Mouse (Mus musculus) stomach, embryonic 15.5 days (tissue): ENCODE data around the gene Lyst. TPM values are rescaled to one million over a fixed set of nuclear protein-coding genes. Genes with fewer than 3 reads are reported as not detected.

ENCODE experiments used
- ATAC-seq: fragments of 200-750 bp; cut with Nextera tagmentation; 2 replicates; pipeline ENCODE4 v1.8.0; 2017; ENCODE audit warnings: low read depth, moderate number of reproducible peaks, moderate TSS enrichment; ENCODE audit not compliant: insufficient read depth, low FRiP score
- H3K27ac ChIP-seq: fragments of 300-500 bp; sonication (generic); 2 replicates; pipeline ENCODE4 v1.5.1; 2015; ENCODE audit warnings: mild to moderate bottlenecking, inconsistent platforms
- H3K27me3 ChIP-seq: fragments of 300-500 bp; sonication (generic); replicated peaks from 2 replicates; pipeline ENCODE4 v1.6.1; 2015; ENCODE audit warnings: inconsistent platforms
- H3K36me3 ChIP-seq: fragments of 300-500 bp; sonication (generic); 2 replicates; pipeline ENCODE4 v1.6.1; 2015; ENCODE audit warnings: inconsistent platforms
- H3K4me1 ChIP-seq: fragments of 300-500 bp; sonication (generic); 2 replicates; pipeline ENCODE4 v1.6.1; 2015; ENCODE audit warnings: inconsistent platforms
- H3K4me2 ChIP-seq: fragments of 300-500 bp; sonication (generic); 2 replicates; pipeline ENCODE4 v1.6.1; 2015; ENCODE audit warnings: mild to moderate bottlenecking, inconsistent platforms
- H3K4me3 ChIP-seq: fragments of 300-500 bp; sonication (generic); replicated peaks from 2 replicates; pipeline ENCODE4 v1.5.1; 2015; ENCODE audit warnings: inconsistent platforms
- H3K9ac ChIP-seq: fragments of 300-500 bp; sonication (generic); 2 replicates; pipeline ENCODE4 v1.6.1; 2015; ENCODE audit warnings: inconsistent platforms
- H3K9me3 ChIP-seq: fragments of 300-500 bp; sonication (generic); 2 replicates; pipeline ENCODE4 v1.6.1; 2016; ENCODE audit warnings: inconsistent platforms
- WGBS: fragments of 180-500 bp; shearing (Covaris S2); methylation state at CpG from one replicate; pipeline ENCODE4 v1.1.7; 2015; 5-methylcytosine and 5-hydroxymethylcytosine counted together
- polyA plus RNA-seq: library from polyadenylated mRNA; unstranded; fragments of >200 nt; fragmentation: Nextera tagmentation; extraction: Ambion mirVana; gene quantifications from 2 replicates; pipeline ENCODE4 v1.2.1, GENCODE M21; 2015

The Lyst gene
- polyA plus RNA-seq, 1 experiment from 2014 or later = 6.6 TPM

DNA sequence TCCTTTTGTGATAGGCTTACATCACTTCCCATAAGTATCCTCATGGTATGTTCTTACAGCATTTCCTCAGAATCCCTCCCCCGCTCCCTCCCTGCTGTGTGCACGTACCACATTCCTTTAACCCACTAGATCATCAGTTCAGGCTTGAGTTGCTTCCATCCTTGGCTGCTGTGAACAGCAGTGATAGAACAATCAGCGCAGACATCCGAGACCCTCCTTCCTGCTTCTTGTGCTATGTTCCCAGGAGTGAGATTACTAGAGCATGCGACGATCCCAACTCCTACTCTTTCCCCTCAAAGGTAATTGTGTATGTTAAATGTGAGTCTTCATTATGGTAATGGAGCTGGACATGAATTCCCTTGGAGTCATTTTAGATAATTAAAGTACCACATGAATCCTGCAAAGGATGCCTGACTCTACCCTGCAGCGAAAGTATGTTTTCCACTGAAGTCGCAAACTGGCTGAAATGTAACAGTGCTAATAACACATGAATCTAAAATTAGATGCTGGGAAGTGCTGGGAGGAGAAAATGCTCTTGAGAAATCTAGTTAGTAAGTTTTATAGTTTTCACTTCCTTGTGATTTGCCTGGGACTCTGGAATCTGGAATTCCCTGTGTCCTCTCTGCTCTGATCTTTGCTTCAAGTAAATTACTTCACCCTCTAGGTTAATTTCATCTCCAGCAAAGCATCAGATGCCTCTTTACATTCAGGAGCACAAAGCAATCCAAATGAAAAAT is 13.6 kb upstream of the Lyst start:
- Histone ChIP-seq H3K4me3 (no peak overlapping the region), H3K27ac (no peak overlapping the region), H3K4me2 (no peak overlapping the region), H3K36me3 (no peaks in the 10 kb centered on the region), H3K27me3 (no peaks in the 10 kb centered on the region), H3K9me3 (no peaks in the 10 kb centered on the region), H3K9ac (no peak overlapping the region), H3K4me1 (0 out of 2 replicates have a peak, but pooled peaks cover 3% of the 10 kb centered on the region)
- 53% methylated on average over 8 of the region's 8 CpGs for WGBS
- peak; percentile 63; the same call in 1 of the 2 replicates for ATAC-seq

DNA sequence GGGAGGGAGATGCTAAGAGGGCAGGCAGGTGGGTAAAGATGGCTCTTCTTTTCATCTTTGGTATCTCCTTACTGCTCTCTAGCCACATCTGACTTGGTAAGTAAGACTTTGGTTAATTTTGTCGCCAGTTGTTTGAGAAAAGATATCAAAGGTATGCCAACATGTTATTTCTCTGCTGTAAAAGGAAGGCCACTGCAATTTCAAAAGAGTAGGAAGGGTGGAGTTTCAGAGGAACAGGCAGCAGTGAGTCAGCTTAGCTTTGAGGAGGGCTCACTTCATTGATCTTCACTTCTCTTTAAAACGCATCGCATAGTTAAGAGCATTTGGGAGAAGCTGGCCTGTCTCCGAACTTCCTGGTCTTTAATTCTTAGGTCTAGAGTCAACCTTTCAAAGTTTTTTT is 8.2 kb upstream of the Lyst start:
- WGBS = 67% methylated on average over 4 of the region's 4 CpGs
- no peak for ATAC-seq
- no peaks in the 10 kb centered on the region for H3K9me3 ChIP-seq
- H3K27me3 ChIP-seq = no peaks in the 10 kb centered on the region
- no peaks in the 10 kb centered on the region for H3K4me1 ChIP-seq
- no peak overlapping the region for H3K9ac ChIP-seq
- H3K36me3 ChIP-seq = no peaks in the 10 kb centered on the region
- no peak overlapping the region for H3K4me2 ChIP-seq
- H3K27ac ChIP-seq = no peak overlapping the region
- H3K4me3 ChIP-seq = no peak overlapping the region

DNA sequence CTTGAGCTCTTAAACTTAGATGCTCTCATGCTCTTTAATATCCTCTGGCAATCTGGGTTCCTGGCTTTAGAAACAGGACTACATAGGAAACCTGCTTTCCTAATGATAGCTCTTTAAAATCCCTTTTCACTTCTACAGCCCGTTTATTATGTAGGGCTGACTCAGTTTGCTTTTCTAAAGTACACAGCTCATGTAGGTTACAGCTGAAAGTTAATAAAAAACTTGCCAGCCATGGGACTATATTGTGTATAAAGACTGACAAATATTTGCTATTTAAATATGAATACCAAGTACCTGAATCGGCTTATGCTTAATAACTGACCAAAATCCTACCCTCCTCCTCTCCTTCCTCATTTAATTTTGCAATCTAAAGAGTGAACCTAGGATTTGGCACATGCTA is 6.7 kb upstream of the Lyst start:
- H3K9me3 ChIP-seq = no peaks in the 10 kb centered on the region
- peak overlapping the region; percentile 38; the same call in 1 of the 2 replicates for H3K27ac ChIP-seq
- WGBS = 47% methylated on average over 2 of the region's 2 CpGs
- H3K36me3 ChIP-seq = no peaks in the 10 kb centered on the region
- no peak overlapping the region for H3K4me2 ChIP-seq
- H3K27me3 ChIP-seq = no peaks in the 10 kb centered on the region
- no peaks in the 10 kb centered on the region for H3K4me1 ChIP-seq
- H3K9ac ChIP-seq = no peak overlapping the region
- H3K4me3 ChIP-seq = no peak overlapping the region
- peak; percentile 71 for ATAC-seq

DNA sequence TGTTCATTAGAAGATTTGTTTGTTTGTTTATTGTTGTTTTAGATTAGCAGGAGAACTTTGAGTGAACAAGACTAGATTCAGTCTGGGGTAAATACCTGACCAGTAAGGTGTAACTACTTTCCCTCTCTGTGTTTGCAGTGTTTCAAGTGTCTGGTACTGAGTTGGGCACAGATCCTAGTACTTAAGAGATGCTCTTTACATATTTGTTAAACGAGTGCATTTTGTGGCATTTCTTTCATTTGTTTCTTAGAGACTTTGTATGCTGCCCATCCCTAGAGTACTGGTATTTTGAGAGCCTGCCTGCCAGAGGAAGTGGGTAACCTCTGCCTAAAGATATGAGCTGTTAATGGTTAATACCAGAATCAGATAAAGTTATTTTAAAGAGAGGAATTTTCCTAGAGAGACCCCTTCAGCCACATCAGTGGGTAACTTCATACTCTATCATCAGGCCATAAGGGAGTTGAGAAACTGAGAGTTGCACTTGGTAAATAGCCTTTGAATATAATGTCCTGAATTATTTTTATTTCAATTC is 2.5 kb upstream of the Lyst start:
- Histone ChIP-seq H3K4me1 (no peaks in the 10 kb centered on the region; the same call in 1 of the 2 replicates), H3K36me3 (no peaks in the 10 kb centered on the region), H3K4me2 (no peak overlapping the region), H3K27ac (no peak overlapping the region), H3K9me3 (no peaks in the 10 kb centered on the region), H3K27me3 (no peaks in the 10 kb centered on the region), H3K9ac (no peak overlapping the region), H3K4me3 (no peak overlapping the region)
- ATAC-seq = no peak
- WGBS = 73% methylated on average over 1 of the region's 1 CpGs

DNA sequence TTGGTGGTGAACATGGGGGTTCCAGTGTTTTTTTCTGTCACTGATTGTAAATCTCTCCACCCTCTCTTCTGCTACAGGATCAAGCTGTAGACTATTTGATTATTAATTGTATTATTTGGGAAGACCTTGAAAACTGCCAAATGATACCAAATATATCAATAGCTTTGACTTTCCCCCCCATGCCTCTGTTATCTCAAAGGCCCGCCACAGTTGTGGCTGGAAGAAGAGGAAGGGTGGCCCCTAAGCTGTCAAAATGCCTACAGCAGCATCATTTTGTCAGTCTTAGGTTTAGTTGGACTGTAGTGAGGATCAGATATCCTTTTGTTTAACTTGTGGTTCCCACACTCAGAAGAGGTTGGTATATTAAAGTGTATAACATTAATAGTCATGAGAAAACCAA is 1.7 kb upstream of the Lyst start:
- Histone ChIP-seq H3K9me3 (no peaks in the 10 kb centered on the region), H3K27ac (no peak overlapping the region), H3K27me3 (no peaks in the 10 kb centered on the region), H3K4me1 (no peaks in the 10 kb centered on the region; the same call in 1 of the 2 replicates), H3K36me3 (no peaks in the 10 kb centered on the region), H3K9ac (no peak overlapping the region), H3K4me3 (no peak overlapping the region), H3K4me2 (no peak overlapping the region)
- WGBS = 78% methylated on average over 1 of the region's 1 CpGs
- ATAC-seq = no peak

DNA sequence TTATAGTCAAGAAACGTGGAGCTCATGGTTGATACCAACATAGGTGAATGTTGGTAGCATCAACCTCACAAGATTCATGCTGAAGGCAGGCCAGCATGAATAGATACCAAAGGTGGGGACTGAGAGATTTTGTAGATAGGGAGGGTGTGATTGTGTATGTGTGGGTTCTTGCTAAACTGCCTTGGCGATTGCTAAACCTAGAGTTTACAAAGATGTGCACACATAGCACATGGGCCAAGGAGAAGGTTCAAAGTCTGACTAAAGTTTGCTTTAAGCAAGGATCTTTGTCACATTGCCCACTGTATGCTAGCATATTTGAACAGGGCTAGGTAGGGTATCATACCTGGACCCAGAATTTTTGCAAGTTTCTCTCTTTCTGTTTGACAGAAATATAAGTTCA is 1.2 kb upstream of the Lyst start:
- Histone ChIP-seq H3K36me3 (no peaks in the 10 kb centered on the region), H3K4me3 (no peak overlapping the region), H3K9ac (no peak overlapping the region), H3K4me2 (no peak overlapping the region), H3K27me3 (no peaks in the 10 kb centered on the region), H3K4me1 (no peaks in the 10 kb centered on the region; the same call in 1 of the 2 replicates), H3K27ac (no peak overlapping the region), H3K9me3 (no peaks in the 10 kb centered on the region)
- WGBS = 83% methylated on average over 2 of the region's 2 CpGs
- no peak for ATAC-seq

DNA sequence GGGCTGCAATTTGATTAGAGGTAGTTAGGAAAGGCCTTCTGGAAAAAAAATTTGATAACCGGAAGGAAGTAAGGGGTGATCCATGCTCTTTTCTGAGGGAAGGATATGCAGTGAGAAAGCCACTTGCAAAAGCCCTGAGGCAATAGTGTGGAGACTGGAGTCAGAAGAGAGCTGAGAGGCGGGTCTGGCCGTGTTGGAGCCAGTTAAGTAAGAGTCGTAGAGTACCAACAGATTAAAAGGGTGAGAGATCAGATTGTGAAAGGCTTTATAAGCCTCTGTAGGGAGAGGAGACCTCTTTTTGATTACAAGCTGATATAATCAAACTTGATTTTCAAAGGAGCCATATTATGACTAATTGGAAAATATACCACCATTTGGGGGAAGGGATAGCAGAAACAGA is 1.7 kb downstream of the Lyst start:
- 51% methylated on average over 4 of the region's 4 CpGs for WGBS
- Histone ChIP-seq H3K4me1 (no peaks in the 10 kb centered on the region; the same call in 1 of the 2 replicates), H3K4me2 (0 out of 2 replicates have a peak overlapping the region, but pooled peaks have one; percentile 21), H3K27me3 (no peaks in the 10 kb centered on the region), H3K9ac (no peak overlapping the region), H3K4me3 (no peak overlapping the region), H3K27ac (no peak overlapping the region), H3K9me3 (no peaks in the 10 kb centered on the region), H3K36me3 (no peaks in the 10 kb centered on the region)
- no peak for ATAC-seq

DNA sequence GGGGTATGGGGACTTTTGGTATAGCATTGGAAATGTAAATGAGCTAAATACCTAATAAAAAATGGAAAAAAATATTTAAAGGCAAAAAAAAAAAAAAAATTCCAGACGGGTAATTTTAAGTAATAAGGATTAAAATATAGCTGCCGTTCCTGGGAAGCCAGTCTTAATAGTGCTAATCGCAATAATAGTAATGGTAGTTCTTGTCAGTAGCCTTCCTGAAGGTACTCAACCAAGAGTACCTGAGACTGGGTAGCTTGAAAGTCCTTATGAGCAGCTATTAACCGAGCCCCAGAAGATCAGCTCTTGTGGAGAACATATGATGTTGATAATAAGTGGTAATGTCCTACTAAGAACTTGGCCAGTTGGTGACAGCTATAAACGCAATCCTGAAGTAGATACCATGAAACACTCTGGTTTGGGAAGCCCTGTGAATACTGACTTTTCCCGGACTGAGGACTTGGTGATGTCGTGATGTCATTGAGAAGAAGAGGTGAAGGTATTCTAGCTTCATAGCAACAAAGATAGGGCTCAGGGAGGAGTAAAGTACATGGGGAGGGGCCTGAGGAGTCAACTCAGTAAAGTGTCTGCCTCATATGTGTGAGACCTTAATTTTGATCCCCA is 6.3 kb downstream of the Lyst start:
- Histone ChIP-seq H3K4me1 (no peaks in the 10 kb centered on the region), H3K27ac (no peak overlapping the region), H3K4me2 (no peak overlapping the region), H3K9ac (no peak overlapping the region), H3K27me3 (no peaks in the 10 kb centered on the region), H3K4me3 (no peak overlapping the region), H3K9me3 (no peaks in the 10 kb centered on the region), H3K36me3 (no peaks in the 10 kb centered on the region)
- ATAC-seq = no peak
- WGBS = 94% methylated on average over 7 of the region's 7 CpGs

DNA sequence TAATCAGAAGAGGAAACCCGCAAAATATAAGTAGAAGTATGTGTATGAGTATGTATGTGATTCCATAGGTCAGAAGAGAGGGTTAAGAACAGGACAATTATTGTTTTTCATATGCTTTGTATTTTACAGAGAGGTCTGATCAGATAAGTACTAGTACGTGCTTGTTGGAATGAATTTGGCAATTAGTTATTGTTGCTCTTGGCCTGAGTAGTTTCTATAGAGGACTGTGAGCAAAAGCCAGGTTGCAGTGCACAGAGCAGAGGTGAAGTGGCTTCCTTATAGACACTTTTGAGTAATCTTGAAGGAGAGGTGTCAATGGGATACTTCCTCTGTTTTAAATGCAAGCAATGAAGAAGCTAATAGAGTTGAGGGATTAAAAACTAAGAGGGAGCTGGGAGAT is 7.7 kb downstream of the Lyst start:
- H3K4me3 ChIP-seq = no peak overlapping the region
- no peak overlapping the region for H3K9ac ChIP-seq
- H3K9me3 ChIP-seq = no peaks in the 10 kb centered on the region
- no peaks in the 10 kb centered on the region for H3K4me1 ChIP-seq
- no peak overlapping the region for H3K27ac ChIP-seq
- H3K36me3 ChIP-seq = no peaks in the 10 kb centered on the region
- WGBS = 71% methylated on average over 2 of the region's 2 CpGs
- no peak overlapping the region for H3K4me2 ChIP-seq
- no peak for ATAC-seq
- H3K27me3 ChIP-seq = no peaks in the 10 kb centered on the region

DNA sequence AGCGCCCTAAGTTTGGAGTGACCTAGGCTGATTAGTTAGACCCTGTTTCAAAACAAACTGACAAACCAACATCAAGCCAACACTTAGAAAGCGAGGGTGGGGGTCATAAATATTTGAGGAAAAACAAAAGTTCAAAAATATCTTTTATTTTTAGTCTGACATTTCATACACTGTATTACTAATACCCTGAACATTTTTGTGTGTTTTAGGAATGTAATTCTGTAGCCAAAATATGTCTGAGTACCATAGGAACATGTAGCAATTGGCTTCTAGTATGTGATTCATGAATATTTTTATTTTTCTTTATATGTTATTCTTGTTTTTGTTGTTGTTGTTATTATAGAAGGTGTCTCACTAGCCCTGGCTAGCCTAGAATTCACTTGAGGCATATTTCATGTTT is 11.2 kb downstream of the Lyst start:
- H3K4me1 ChIP-seq = no peaks in the 10 kb centered on the region
- H3K9ac ChIP-seq = no peak overlapping the region
- H3K36me3 ChIP-seq = no peaks in the 10 kb centered on the region
- 88% methylated on average over 2 of the region's 2 CpGs for WGBS
- no peak for ATAC-seq
- no peaks in the 10 kb centered on the region for H3K27me3 ChIP-seq
- H3K9me3 ChIP-seq = no peaks in the 10 kb centered on the region
- no peak overlapping the region for H3K27ac ChIP-seq
- no peak overlapping the region for H3K4me2 ChIP-seq
- H3K4me3 ChIP-seq = no peak overlapping the region

DNA sequence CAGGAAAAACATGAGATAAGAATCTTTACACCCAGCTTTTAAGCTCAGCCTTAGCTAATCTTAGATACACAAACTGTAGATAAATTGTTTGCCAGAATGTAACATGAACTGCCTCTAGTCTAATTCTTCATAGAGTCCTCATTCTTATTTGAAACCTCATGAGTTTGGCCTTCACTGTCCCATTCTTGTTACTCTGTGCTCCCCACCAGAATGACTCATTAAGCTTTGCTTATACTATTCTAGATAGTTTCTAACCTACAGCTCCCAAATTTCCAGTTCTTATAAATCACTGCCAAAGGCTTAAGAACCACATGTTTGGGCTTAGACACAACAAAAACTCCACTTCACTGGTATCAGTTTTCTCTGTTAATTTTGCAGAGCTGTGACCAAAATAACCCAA is 16.0 kb downstream of the Lyst start:
- no peak overlapping the region for H3K4me3 ChIP-seq
- H3K9ac ChIP-seq = no peak overlapping the region
- H3K27me3 ChIP-seq = no peaks in the 10 kb centered on the region
- H3K4me1 ChIP-seq = no peaks in the 10 kb centered on the region
- no peaks in the 10 kb centered on the region for H3K9me3 ChIP-seq
- no peaks in the 10 kb centered on the region for H3K36me3 ChIP-seq
- ATAC-seq = no peak
- H3K27ac ChIP-seq = no peak overlapping the region
- no peak overlapping the region for H3K4me2 ChIP-seq

DNA sequence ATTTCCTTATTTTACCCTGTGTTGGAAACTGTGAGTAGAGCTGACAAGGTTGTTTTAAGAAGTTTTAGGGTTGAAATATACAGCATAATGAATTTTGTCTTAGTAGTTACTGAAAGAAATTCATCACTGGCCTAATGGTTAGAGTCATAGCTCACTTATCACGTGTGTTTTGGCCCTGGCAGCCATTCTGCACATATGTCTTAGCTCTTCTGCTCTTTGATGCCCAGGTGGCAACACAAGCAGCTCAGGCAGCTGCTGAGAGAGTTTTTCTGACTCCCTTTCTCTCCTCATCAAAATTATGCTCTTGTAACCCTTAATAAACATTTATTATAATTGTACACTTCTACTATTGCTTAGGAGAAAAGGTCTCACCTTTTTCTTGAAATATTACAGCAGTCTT is 18.1 kb downstream of the Lyst start:
- no peak for ATAC-seq
- no peaks in the 10 kb centered on the region for H3K9me3 ChIP-seq
- no peaks in the 10 kb centered on the region for H3K27me3 ChIP-seq
- no peak overlapping the region for H3K4me2 ChIP-seq
- no peak overlapping the region for H3K9ac ChIP-seq
- no peak overlapping the region for H3K27ac ChIP-seq
- 38% methylated on average over 1 of the region's 1 CpGs for WGBS
- H3K36me3 ChIP-seq = no peaks in the 10 kb centered on the region
- H3K4me3 ChIP-seq = no peak overlapping the region
- no peaks in the 10 kb centered on the region for H3K4me1 ChIP-seq
